Mouse (Mus musculus): Measurements from ENCODE around the gene Capn12.
"Not testable (repeated sequence)": the region's sequence is repeated elsewhere in the genome, so short reads cannot be mapped to it uniquely, and the experiment has no call there.

Gene Capn12

GRCm38 (mm10) chr7:28883039-28883438 lies 1.8 kb downstream of the Capn12 start:
- Histone ChIP-seq H3K4me1 (replicated peaks; ENCODE audit: low read depth, low read length) (peaks cover 60% of the 10 kb centered on the region), H3K36me3 (ENCODE audit: insufficient read depth, low read length) (no peaks in the 10 kb centered on the region), H3K4me3 (replicated peaks; ENCODE audit: low read length) (peak overlapping the region; percentile 27), H3K9me3 (ENCODE audit: low read length) (no peaks in the 10 kb centered on the region), H3K27me3 (ENCODE audit: insufficient read depth, low read length) (peaks cover 42% of the 10 kb centered on the region)
- TF ChIP-seq POU5F1 (IDR thresholded peaks at IDR 0.05; ENCODE audit: borderline replicate concordance, low read length) (no peak), NANOG (IDR thresholded peaks at IDR 0.05; ENCODE audit: borderline replicate concordance, low read length) (no peak), CTCF (conservative IDR thresholded peaks at IDR 0.05; ENCODE audit: low read length) (no peak)

DNA sequence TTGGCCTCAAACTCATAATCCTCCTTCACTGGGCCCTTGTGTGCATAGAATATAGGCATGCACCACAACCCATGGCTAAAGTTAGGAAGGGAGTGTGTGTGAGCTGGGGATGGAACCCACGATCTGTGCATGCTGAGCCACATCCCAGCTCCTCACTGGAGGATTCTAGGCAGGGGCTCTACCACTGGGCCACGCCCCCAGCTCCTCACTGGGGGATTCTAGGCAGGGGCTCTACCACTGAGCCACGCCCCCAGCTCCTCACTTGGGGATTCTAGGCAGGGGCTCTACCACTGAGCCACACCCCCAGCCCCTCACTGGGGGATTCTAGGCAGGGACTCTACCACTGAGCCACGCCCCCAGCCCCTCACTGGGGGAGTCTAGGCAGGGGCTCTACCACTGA lies 2.5 kb downstream of the Capn12 start:
- H3K36me3 ChIP-seq (ENCODE audit: insufficient read depth, low read length); H3K4me3 ChIP-seq (replicated peaks; ENCODE audit: low read length); H3K9me3 ChIP-seq (ENCODE audit: low read length): not testable (repeated sequence)
- H3K4me1 ChIP-seq (replicated peaks; ENCODE audit: low read depth, low read length) = peaks cover 62% of the 10 kb centered on the region
- peaks cover 48% of the 10 kb centered on the region for H3K27me3 ChIP-seq (ENCODE audit: insufficient read depth, low read length)

DNA sequence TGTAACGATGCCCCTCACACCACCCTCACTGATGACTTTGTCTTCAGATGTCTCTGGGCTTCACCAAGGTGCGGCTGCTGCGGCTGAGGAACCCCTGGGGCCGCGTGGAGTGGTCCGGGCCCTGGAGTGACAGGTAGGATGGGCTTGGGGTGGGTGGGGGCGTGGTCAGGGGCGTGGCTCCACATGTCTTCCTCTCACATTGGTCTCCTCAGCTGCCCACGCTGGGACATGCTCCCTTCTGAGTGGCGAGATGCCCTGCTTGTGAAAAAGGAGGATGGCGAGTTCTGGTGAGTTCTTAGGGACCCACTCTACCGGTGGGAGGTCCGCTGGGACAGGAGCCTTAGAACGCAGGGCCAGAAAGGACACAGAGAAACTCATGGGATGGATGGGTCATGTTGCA lies 5.3 kb downstream of the Capn12 start:
- Histone ChIP-seq H3K4me3 (replicated peaks; ENCODE audit: low read length) (no peak overlapping the region), H3K9me3 (ENCODE audit: low read length) (no peaks in the 10 kb centered on the region)
- TF ChIP-seq CTCF (conservative IDR thresholded peaks at IDR 0.05; ENCODE audit: low read length) (no peak), POU5F1 (IDR thresholded peaks at IDR 0.05; ENCODE audit: borderline replicate concordance, low read length) (no peak), NANOG (IDR thresholded peaks at IDR 0.05; ENCODE audit: borderline replicate concordance, low read length) (no peak)

GRCm38 (mm10) chr7:28888701-28889161 lies 7.5 kb downstream of the Capn12 start:
- peak overlapping the region; percentile 78 for H3K4me3 ChIP-seq (replicated peaks; ENCODE audit: low read length)
- peaks cover 39% of the 10 kb centered on the region for H3K4me1 ChIP-seq (replicated peaks; ENCODE audit: low read depth, low read length)
- no peaks in the 10 kb centered on the region for H3K9me3 ChIP-seq (ENCODE audit: low read length)
- TF ChIP-seq NANOG (IDR thresholded peaks at IDR 0.05; ENCODE audit: borderline replicate concordance, low read length) (no peak), CTCF (conservative IDR thresholded peaks at IDR 0.05; ENCODE audit: low read length) (no peak), POU5F1 (IDR thresholded peaks at IDR 0.05; ENCODE audit: borderline replicate concordance, low read length) (no peak)
- peaks cover 47% of the 10 kb centered on the region for H3K27me3 ChIP-seq (ENCODE audit: insufficient read depth, low read length)
- H3K36me3 ChIP-seq (ENCODE audit: insufficient read depth, low read length) = peaks cover 40% of the 10 kb centered on the region

More for the DNA sequence above, 5.3 kb downstream of the Capn12 start:
- H3K27me3 ChIP-seq (ENCODE audit: insufficient read depth, low read length) = peaks cover 57% of the 10 kb centered on the region
- peaks cover 17% of the 10 kb centered on the region for H3K36me3 ChIP-seq (ENCODE audit: insufficient read depth, low read length)
- peaks cover 51% of the 10 kb centered on the region for H3K4me1 ChIP-seq (replicated peaks; ENCODE audit: low read depth, low read length)

- H3K9me3 ChIP-seq (ENCODE audit: low read length) = no peaks in the 10 kb centered on the region
- peaks cover 20% of the 10 kb centered on the region for H3K27me3 ChIP-seq (ENCODE audit: insufficient read depth, low read length)
- no peak overlapping the region for H3K4me3 ChIP-seq (replicated peaks; ENCODE audit: low read length)
- no peak for TF ChIP-seq CTCF (conservative IDR thresholded peaks at IDR 0.05; ENCODE audit: low read length)
- no peak for TF ChIP-seq POU5F1 (IDR thresholded peaks at IDR 0.05; ENCODE audit: borderline replicate concordance, low read length)
- no peak for TF ChIP-seq NANOG (IDR thresholded peaks at IDR 0.05; ENCODE audit: borderline replicate concordance, low read length)
- H3K4me1 ChIP-seq (replicated peaks; ENCODE audit: low read depth, low read length) = peaks cover 61% of the 10 kb centered on the region
- peaks cover 78% of the 10 kb centered on the region for H3K36me3 ChIP-seq (ENCODE audit: insufficient read depth, low read length)
Observed at GRCm38 (mm10) chr7:28892601-28893000, 11.4 kb downstream of the Capn12 start.

GRCm38 (mm10) chr7:28893643-28894265 lies 12.5 kb downstream of the Capn12 start:
- Histone ChIP-seq H3K4me1 (replicated peaks; ENCODE audit: low read depth, low read length) (peaks cover 59% of the 10 kb centered on the region), H3K36me3 (ENCODE audit: insufficient read depth, low read length) (peaks cover 90% of the 10 kb centered on the region), H3K27me3 (ENCODE audit: insufficient read depth, low read length) (peaks cover 8% of the 10 kb centered on the region), H3K9me3 (ENCODE audit: low read length) (no peaks in the 10 kb centered on the region), H3K4me3 (replicated peaks; ENCODE audit: low read length) (no peak overlapping the region)
- TF ChIP-seq NANOG (IDR thresholded peaks at IDR 0.05; ENCODE audit: borderline replicate concordance, low read length) = no peak
- no peak for TF ChIP-seq POU5F1 (IDR thresholded peaks at IDR 0.05; ENCODE audit: borderline replicate concordance, low read length)
- no peak for TF ChIP-seq CTCF (conservative IDR thresholded peaks at IDR 0.05; ENCODE audit: low read length)

DNA sequence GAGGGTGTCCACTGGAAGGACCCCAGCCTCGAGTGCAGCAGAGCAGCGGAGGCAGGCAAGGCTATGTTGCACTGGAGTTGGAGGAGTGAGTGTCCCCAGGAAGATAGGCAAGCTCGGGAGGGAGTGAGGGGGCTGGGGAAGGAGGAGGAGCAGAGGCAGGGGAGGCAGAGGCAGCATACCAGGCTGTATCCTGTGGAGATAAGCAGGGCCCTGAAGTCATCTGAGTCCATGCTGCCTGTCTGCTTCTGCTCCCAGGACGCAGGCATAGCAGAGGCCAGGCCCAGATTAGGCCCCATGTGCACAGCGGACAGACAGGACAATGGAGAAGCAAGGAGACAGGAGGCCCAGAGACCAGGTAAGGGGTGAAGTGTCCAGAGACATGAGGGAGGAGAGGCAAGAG lies 13.7 kb downstream of the Capn12 start:
- peaks cover 100% of the 10 kb centered on the region for H3K36me3 ChIP-seq (ENCODE audit: insufficient read depth, low read length)
- H3K4me3 ChIP-seq (replicated peaks; ENCODE audit: low read length) = no peak overlapping the region
- peaks cover 51% of the 10 kb centered on the region for H3K4me1 ChIP-seq (replicated peaks; ENCODE audit: low read depth, low read length)
- H3K9me3 ChIP-seq (ENCODE audit: low read length) = no peaks in the 10 kb centered on the region
- TF ChIP-seq POU5F1 (IDR thresholded peaks at IDR 0.05; ENCODE audit: borderline replicate concordance, low read length) = no peak
- no peak for TF ChIP-seq CTCF (conservative IDR thresholded peaks at IDR 0.05; ENCODE audit: low read length)
- TF ChIP-seq NANOG (IDR thresholded peaks at IDR 0.05; ENCODE audit: borderline replicate concordance, low read length) = no peak
- no peaks in the 10 kb centered on the region; the same call in 1 of the 2 replicates for H3K27me3 ChIP-seq (ENCODE audit: insufficient read depth, low read length)

GRCm38 (mm10) chr7:28897661-28898060 lies 16.4 kb downstream of the Capn12 start:
- Histone ChIP-seq H3K27me3 (ENCODE audit: insufficient read depth, low read length) (no peaks in the 10 kb centered on the region), H3K36me3 (ENCODE audit: insufficient read depth, low read length) (peaks cover 100% of the 10 kb centered on the region), H3K9me3 (ENCODE audit: low read length) (no peaks in the 10 kb centered on the region), H3K4me1 (replicated peaks; ENCODE audit: low read depth, low read length) (peaks cover 53% of the 10 kb centered on the region), H3K4me3 (replicated peaks; ENCODE audit: low read length) (no peak overlapping the region)
- TF ChIP-seq POU5F1 (IDR thresholded peaks at IDR 0.05; ENCODE audit: borderline replicate concordance, low read length) (no peak), NANOG (IDR thresholded peaks at IDR 0.05; ENCODE audit: borderline replicate concordance, low read length) (no peak), CTCF (conservative IDR thresholded peaks at IDR 0.05; ENCODE audit: low read length) (no peak)

- H3K27me3 ChIP-seq (ENCODE audit: insufficient read depth, low read length) = no peaks in the 10 kb centered on the region
- TF ChIP-seq POU5F1 (IDR thresholded peaks at IDR 0.05; ENCODE audit: borderline replicate concordance, low read length) (no peak), NANOG (IDR thresholded peaks at IDR 0.05; ENCODE audit: borderline replicate concordance, low read length) (no peak), CTCF (conservative IDR thresholded peaks at IDR 0.05; ENCODE audit: low read length) (no peak)
- H3K9me3 ChIP-seq (ENCODE audit: low read length) = no peaks in the 10 kb centered on the region
- peaks cover 57% of the 10 kb centered on the region for H3K4me1 ChIP-seq (replicated peaks; ENCODE audit: low read depth, low read length)
- peaks cover 100% of the 10 kb centered on the region for H3K36me3 ChIP-seq (ENCODE audit: insufficient read depth, low read length)
- H3K4me3 ChIP-seq (replicated peaks; ENCODE audit: low read length) = no peak overlapping the region
Observed at GRCm38 (mm10) chr7:28899972-28900371, 18.8 kb downstream of the Capn12 start.

All from E14TG2a.4 (cell line).